Mouse (Mus musculus) heart, embryonic 14.5 days (tissue): ENCODE measurements at regions not wholly inside any gene's neighbourhood (a gene's known extent, or its start where the extent isn't known, plus 50 kb on each side); places are given as distances from the start of the nearest gene placed in this dataset. TPM values are rescaled to one million over a fixed set of nuclear protein-coding genes. Genes with fewer than 3 reads are reported as not detected.

ENCODE experiments used
- ATAC-seq: fragments of 200-750 bp; cut with Nextera tagmentation; 2 replicates; pipeline ENCODE4 v1.8.0; 2017; ENCODE audit warnings: low read depth, moderate TSS enrichment; ENCODE audit not compliant: insufficient number of reproducible peaks, insufficient read depth, low FRiP score
- H3K27ac ChIP-seq, 2 experiments: fragments of 200-500 bp in 1 of 2; fragments of 300-500 bp in 1 of 2; sonication (generic) in 1 of 2; replicated peaks in 1 of 2; 2 replicates each; pipeline ENCODE4 v1.5.1; 2012 to 2014; ENCODE audit warnings: low read depth in 2 of 2, low read length in 2 of 2, control low read depth in 1 of 2, mild to moderate bottlenecking in 1 of 2, mixed read lengths in 1 of 2; ENCODE audit not compliant: control insufficient read depth in 1 of 2, insufficient read depth in 1 of 2
- H3K27me3 ChIP-seq: fragments of 300-500 bp; sonication (generic); 2 replicates; pipeline ENCODE4 v1.6.1; 2014; ENCODE audit warnings: mild to moderate bottlenecking, low read length, control low read depth; ENCODE audit not compliant: control insufficient read depth, insufficient read depth
- H3K36me3 ChIP-seq: fragments of 300-500 bp; sonication (generic); 2 replicates; pipeline ENCODE4 v1.6.1; 2014; ENCODE audit warnings: mild to moderate bottlenecking, control low read depth, low read length, mixed read lengths; ENCODE audit not compliant: control insufficient read depth, insufficient read depth
- H3K4me1 ChIP-seq, 2 experiments: fragments of 200-500 bp in 1 of 2; fragments of 300-500 bp in 1 of 2; sonication (generic) in 1 of 2; 2 replicates each; pipeline ENCODE4 v1.6.1; 2012 to 2014; ENCODE audit warnings: low read length in 2 of 2, control low read depth in 1 of 2, mixed read lengths in 1 of 2; ENCODE audit not compliant: control insufficient read depth in 2 of 2, insufficient read depth in 2 of 2
- H3K4me2 ChIP-seq: fragments of 300-500 bp; sonication (generic); 2 replicates; pipeline ENCODE4 v1.6.1; 2014; ENCODE audit warnings: mild to moderate bottlenecking, low read length
- H3K4me3 ChIP-seq, 2 experiments: fragments of 200-500 bp in 1 of 2; fragments of 300-500 bp in 1 of 2; sonication (generic) in 1 of 2; 2 replicates each; pipeline ENCODE4 v1.5.1; 2012 to 2014; ENCODE audit warnings: low read length in 2 of 2, mild to moderate bottlenecking in 2 of 2, control low read depth in 1 of 2, low read depth in 1 of 2, moderate library complexity in 1 of 2; ENCODE audit not compliant: control insufficient read depth in 1 of 2, insufficient read depth in 1 of 2
- H3K9ac ChIP-seq: fragments of 300-500 bp; sonication (generic); 2 replicates; pipeline ENCODE4 v1.6.1; 2014; ENCODE audit warnings: mild to moderate bottlenecking, low read length
- H3K9me3 ChIP-seq: fragments of 300-500 bp; sonication (generic); 2 replicates; pipeline ENCODE4 v1.6.1; 2016; ENCODE audit warnings: low read length, control low read depth; ENCODE audit not compliant: control insufficient read depth
- whole genome bisulfite sequencing: fragments of 180-500 bp; shearing (Covaris S2); extraction: QIAGEN DNeasy Blood & Tissue Kit; methylation state at CpG from one replicate; pipeline ENCODE4 v1.1.7; 2014; 5-methylcytosine and 5-hydroxymethylcytosine counted together
- microRNA-seq: library from miRNA; unstranded; fragments of <30 nt; microRNA quantifications from one replicate; pipeline ENCODE4, GENCODE M21; 2016

DNA sequence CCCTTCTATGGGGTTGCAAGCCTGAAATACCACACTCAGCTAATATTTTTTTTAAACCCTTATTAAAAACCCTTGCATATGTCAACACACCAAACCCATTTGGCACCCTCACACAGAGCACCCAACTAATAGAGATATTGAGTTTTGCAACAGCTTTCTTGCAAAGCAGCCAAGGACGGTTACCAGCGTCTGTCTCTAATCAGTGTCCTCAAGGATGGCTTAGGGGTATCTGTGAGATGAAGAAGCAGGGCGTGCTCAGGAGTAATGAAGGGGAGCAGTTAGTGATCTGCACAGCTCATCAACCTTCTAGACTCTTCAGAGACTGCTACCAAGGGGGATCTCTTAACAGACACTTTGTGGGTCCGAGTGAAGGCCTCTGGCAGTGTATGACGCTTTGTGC, 65.0 kb upstream of the Dapk1 start:
- 55% methylated on average over 5 of the region's 5 CpGs for WGBS
- no peak for ATAC-seq

DNA sequence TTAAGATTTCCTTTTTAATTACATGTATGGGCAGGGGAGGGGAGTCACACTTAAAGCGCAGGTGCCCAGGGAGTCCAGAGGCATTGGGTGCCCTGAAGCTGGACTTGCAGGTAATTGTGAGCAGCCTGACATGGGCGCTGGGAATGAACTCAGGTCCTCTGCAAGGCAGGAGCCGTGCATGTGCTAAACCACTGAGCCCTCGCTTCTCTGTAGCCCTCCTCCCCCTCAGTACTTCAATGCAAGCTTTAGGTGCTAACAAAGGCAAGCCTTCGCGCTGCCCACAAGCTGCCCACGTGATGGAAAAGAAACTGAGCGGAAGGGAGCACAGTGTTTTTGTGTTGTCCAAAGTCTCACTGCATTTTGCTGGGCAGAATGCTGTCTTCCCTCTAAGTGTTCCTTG, 63.6 kb upstream of the Dapk1 start:
- no peak for ATAC-seq
- Histone ChIP-seq H3K27ac (no peak overlapping the region), H3K9me3 (no peaks in the 10 kb centered on the region), H3K36me3 (no peaks in the 10 kb centered on the region), H3K4me1 (no peaks in the 10 kb centered on the region), H3K27me3 (no peaks in the 10 kb centered on the region), H3K9ac (no peak overlapping the region), H3K4me2 (no peak overlapping the region), H3K4me3 (no peak overlapping the region)
- 54% methylated on average over 8 of the region's 8 CpGs for WGBS

More for the DNA sequence above, 65.0 kb upstream of the Dapk1 start:
- Histone ChIP-seq H3K4me3 (no peak overlapping the region), H3K27ac (no peak overlapping the region), H3K9ac (no peak overlapping the region), H3K4me2 (no peak overlapping the region), H3K4me1 (0 out of 4 replicates have a peak, but pooled peaks cover 0 to 2% of the 10 kb centered on the region in 2 experiments), H3K36me3 (no peaks in the 10 kb centered on the region), H3K27me3 (no peaks in the 10 kb centered on the region), H3K9me3 (no peaks in the 10 kb centered on the region)

DNA sequence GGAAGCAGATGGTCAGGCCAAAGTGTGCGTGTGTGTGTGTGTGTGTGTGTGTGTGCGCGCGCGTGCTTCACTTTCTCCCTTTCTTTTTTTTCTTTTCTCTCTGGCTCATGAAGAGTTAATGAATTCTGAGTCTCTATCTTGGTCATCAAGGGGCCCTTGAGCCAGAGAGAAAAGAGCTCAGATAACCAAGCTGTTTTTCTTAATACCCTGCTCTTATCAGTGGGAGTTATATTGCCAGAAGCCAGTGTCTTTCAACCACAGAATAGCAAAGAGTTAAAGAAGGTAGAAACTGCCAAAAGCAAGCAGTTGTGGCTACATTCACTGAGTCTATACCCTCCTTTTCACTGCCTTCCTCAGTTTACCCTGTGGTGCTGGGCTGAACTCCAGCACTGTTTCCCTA, 60.6 kb upstream of the Dapk1 start:
- 89% methylated on average over 5 of the region's 5 CpGs for WGBS
- no peak for ATAC-seq

DNA sequence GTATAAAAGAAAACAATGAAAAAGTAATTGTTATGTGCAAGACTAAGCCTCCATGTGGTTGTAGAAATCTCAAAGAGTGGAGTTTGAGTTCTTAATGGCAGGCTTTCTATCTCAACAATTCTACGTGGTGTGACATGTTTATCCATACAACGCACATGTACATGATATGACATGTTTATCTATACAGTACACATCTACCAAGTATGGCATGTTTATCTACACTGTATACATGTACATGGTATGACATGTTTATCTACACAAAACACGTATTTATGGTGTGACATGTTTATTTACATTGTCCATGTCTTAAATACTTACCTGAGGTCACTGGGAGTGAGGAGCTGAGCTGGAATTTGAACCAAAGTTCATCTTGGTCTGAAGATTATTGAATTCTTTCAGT, 57.4 kb upstream of the Dapk1 start:
- Histone ChIP-seq H3K4me2 (no peak overlapping the region), H3K4me1 (no peaks in the 10 kb centered on the region), H3K27me3 (no peaks in the 10 kb centered on the region), H3K4me3 (no peak overlapping the region), H3K27ac (no peak overlapping the region), H3K36me3 (no peaks in the 10 kb centered on the region), H3K9me3 (no peaks in the 10 kb centered on the region), H3K9ac (no peak overlapping the region)
- WGBS: 83% methylated on average over 3 of the region's 3 CpGs
- no peak for ATAC-seq

More for the DNA sequence above, 60.6 kb upstream of the Dapk1 start:
- no peak overlapping the region for H3K27ac ChIP-seq
- H3K4me2 ChIP-seq: no peak overlapping the region
- H3K9ac ChIP-seq: no peak overlapping the region
- no peaks in the 10 kb centered on the region for H3K4me1 ChIP-seq
- no peak overlapping the region for H3K4me3 ChIP-seq
- no peaks in the 10 kb centered on the region for H3K27me3 ChIP-seq
- H3K9me3 ChIP-seq: no peaks in the 10 kb centered on the region
- no peaks in the 10 kb centered on the region for H3K36me3 ChIP-seq

DNA sequence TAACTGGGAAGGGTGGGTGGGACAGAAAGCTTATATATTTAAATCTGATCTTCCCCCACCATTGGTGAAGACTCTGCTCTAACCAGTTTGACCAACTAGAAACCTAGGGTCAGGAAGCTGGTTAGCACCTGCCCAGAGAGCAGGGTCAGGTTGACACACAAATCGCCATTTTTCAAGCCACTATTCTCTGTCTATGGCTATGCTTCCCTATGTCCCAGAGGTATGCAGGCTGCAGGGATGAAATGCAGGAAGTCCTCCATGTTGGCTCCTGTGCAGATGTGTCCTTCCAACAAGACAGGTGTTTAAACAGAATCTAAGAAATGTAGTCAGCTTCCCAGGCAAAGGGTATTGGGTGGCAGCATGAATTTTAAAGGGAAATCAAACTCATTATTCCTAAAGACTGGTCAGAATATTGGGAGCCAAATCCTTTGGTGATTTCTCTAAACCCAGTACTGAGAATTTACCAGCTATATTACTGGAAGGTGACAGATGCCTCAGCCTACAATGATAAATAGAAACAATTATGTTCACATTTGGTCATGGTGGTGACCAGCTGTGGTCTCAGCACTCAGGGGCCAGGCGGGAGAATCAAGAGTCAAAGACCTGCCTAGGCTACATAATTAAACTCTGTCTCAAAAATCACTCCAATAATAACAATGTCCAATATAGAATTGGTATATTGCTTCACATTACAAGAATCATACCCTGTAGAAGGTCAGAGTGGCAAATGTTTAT, 55.6 kb upstream of the Dapk1 start:
- Histone ChIP-seq H3K4me2 (no peak overlapping the region), H3K4me3 (no peak overlapping the region), H3K4me1 (no peaks in the 10 kb centered on the region), H3K27ac (no peak overlapping the region), H3K9me3 (no peaks in the 10 kb centered on the region), H3K27me3 (no peaks in the 10 kb centered on the region), H3K9ac (no peak overlapping the region), H3K36me3 (no peaks in the 10 kb centered on the region)
- 80% methylated on average over 2 of the region's 2 CpGs for WGBS
- ATAC-seq: no peak

Small RNAs in the stretch of these regions (microRNA-seq; reads per million reads assigned to microRNA genes)
- gene Gm24999 (not detected), gene Gm25000 (not detected)
